Mouse (Mus musculus) bone marrow, adult 2 months (tissue): Measurements from ENCODE around the gene Ptpre.

Experiments
- CTCF ChIP-seq: fragments of 200-500 bp; IDR thresholded peaks from 2 replicates; pipeline ENCODE4 v1.5.1; 2011; ENCODE audit warnings: low read length, control low read depth; ENCODE audit not compliant: control insufficient read depth, insufficient read depth
- POLR2A ChIP-seq: fragments of 200-500 bp; IDR thresholded peaks from 2 replicates; pipeline ENCODE4 v1.6.1; 2011; ENCODE audit warnings: low read depth, mild to moderate bottlenecking, control low read depth, low read length, borderline replicate concordance; ENCODE audit not compliant: control insufficient read depth

DNA sequence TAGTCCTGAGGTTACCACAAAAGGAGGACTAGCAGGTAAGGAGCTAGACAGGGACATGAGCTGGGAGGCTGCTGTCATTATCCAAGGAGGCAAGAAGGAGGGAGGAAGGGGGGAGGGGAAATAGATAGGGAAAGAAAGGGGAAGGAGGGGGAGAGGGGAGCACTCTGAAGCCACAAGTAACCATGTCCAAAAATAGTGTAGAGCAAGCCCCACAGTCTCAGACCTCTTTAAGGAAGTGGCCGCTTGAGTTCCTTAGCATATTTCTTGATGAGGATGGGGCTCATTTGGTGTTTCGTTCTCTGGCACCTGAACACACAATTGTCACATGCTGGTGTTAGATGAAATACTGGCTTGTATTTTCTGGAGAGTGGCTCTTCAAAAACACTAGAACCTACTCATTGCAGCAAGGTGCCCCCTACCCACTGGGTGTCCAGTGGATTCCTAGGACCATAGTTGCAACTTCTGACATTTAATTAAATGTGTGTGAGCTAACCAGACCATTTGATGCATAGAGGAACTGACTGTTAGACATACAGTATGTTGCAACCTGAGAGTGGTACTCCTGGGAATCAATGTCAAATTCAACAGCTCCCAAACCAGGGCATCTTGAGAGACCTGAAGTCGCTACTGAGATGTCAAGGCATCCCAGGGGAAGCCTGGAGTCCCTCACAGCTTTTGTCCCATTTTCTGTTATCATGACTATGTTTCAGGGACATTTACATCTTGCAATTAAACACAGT is 19.6 kb downstream of the Ptpre start:
- no peak for TF ChIP-seq CTCF
- TF ChIP-seq POLR2A = no peak
